Mouse (Mus musculus) embryonic facial prominence, embryonic 12.5 days (tissue): Measurements from ENCODE around the gene Ippk. TPM values are rescaled to one million over a fixed set of nuclear protein-coding genes. Genes with fewer than 3 reads are reported as not detected.

Experiments used
- ATAC-seq: fragments of 200-750 bp; cut with Nextera tagmentation; 2 replicates; pipeline ENCODE4 v1.8.0; 2017; ENCODE audit not compliant: insufficient number of reproducible peaks, insufficient read depth, low FRiP score, low TSS enrichment
- H3K27ac ChIP-seq: fragments of 300-500 bp; sonication (generic); 2 replicates; pipeline ENCODE4 v1.5.1; 2016; ENCODE audit warnings: mild to moderate bottlenecking
- H3K27me3 ChIP-seq: fragments of 300-500 bp; sonication (generic); 2 replicates; pipeline ENCODE4 v1.6.1; 2016; ENCODE audit warnings: mild to moderate bottlenecking, moderate library complexity
- H3K36me3 ChIP-seq: fragments of 300-500 bp; sonication (generic); 2 replicates; pipeline ENCODE4 v1.6.1; 2016; ENCODE audit warnings: mild to moderate bottlenecking
- H3K4me1 ChIP-seq: fragments of 300-500 bp; sonication (generic); 2 replicates; pipeline ENCODE4 v1.6.1; 2016
- H3K4me2 ChIP-seq: fragments of 300-500 bp; sonication (generic); replicated peaks from 2 replicates; pipeline ENCODE4 v1.6.1; 2016; ENCODE audit warnings: mild to moderate bottlenecking, moderate library complexity
- H3K4me3 ChIP-seq: fragments of 300-500 bp; sonication (generic); 2 replicates; pipeline ENCODE4 v1.5.1; 2016; ENCODE audit warnings: mild to moderate bottlenecking
- H3K9ac ChIP-seq: fragments of 300-500 bp; sonication (generic); 2 replicates; pipeline ENCODE4 v1.6.1; 2016; ENCODE audit warnings: mild to moderate bottlenecking, moderate library complexity
- H3K9me3 ChIP-seq: fragments of 300-500 bp; sonication (generic); 2 replicates; pipeline ENCODE4 v1.6.1; 2016; ENCODE audit warnings: mild to moderate bottlenecking, moderate library complexity
- WGBS: fragments of 180-500 bp; shearing (Covaris S2); methylation state at CpG from one replicate; pipeline ENCODE4 v1.1.7; 2016; 5-methylcytosine and 5-hydroxymethylcytosine counted together
- polyA plus RNA-seq: library from polyadenylated mRNA; unstranded; fragments of >200 nt; fragmentation: Nextera tagmentation; extraction: Ambion mirVana; gene quantifications from 2 replicates; pipeline ENCODE4 v1.2.1, GENCODE M21; 2016

Gene Ippk
- polyA plus RNA-seq, 1 experiment from 2014 or later = 15.8 TPM

- WGBS = 48% methylated on average over 2 of the region's 2 CpGs
- H3K27me3 ChIP-seq = no peaks in the 10 kb centered on the region
- H3K27ac ChIP-seq = peak overlapping the region; percentile 88; the same call in 1 of the 2 replicates
- peaks cover 25% of the 10 kb centered on the region for H3K4me1 ChIP-seq
- no peak overlapping the region for H3K4me2 ChIP-seq
- no peak overlapping the region for H3K4me3 ChIP-seq
- ATAC-seq = no peak
- H3K9me3 ChIP-seq = no peaks in the 10 kb centered on the region
- 0 out of 2 replicates have a peak, but pooled peaks cover under 1% of the 10 kb centered on the region for H3K36me3 ChIP-seq
- H3K9ac ChIP-seq = no peak overlapping the region
Observed at GRCm38 (mm10) chr13:49467585-49467984, 46.5 kb downstream of the Ippk start.

DNA sequence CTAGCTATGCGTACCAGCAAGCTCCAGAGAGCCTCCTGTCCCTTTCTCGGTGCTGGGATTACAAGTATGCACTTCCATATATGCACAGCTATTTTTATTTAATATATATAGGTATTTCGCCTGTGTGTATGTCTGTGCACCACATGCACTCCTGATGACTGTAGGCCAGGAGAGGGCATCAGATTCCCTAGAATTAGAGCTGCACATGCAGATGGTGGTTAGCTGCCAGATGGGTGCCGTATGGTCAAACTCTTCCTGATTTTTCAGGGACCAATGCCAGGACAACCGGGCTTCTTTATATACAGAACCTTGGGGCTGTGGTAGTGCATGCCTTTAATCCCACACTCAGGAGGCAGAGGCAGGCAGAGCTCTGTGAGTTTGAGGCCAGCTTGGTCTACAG lies 48.0 kb downstream of the Ippk start:
- H3K4me2 ChIP-seq = no peak overlapping the region
- 90% methylated on average over 5 of the region's 5 CpGs for WGBS

DNA sequence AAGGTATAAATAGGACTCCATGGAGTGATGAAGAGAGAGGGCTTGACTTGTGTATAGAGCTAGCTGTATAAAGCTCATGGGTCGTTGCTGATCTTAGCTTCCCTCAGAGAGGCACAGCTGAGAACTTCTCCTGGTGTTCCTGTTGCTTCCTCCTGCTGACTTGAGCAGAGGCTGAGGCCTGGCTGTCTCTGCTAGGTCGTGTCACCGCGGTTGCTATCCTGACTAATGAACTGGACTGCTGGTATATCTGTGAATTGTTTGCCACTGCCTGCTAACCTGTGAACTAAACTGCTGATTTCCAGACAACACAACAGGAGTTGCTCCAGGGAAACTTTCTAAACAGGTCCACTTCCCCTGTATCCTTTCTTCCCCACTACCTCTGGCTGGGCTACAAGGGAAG lies 49.3 kb downstream of the Ippk start:
- Histone ChIP-seq H3K27ac (no peak overlapping the region), H3K9me3 (no peaks in the 10 kb centered on the region), H3K4me1 (peaks cover 25% of the 10 kb centered on the region), H3K4me3 (no peak overlapping the region), H3K27me3 (no peaks in the 10 kb centered on the region), H3K4me2 (no peak overlapping the region), H3K9ac (no peak overlapping the region), H3K36me3 (no peaks in the 10 kb centered on the region)
- no peak for ATAC-seq
- 84% methylated on average over 4 of the region's 4 CpGs for WGBS

More for the DNA sequence above, 48.0 kb downstream of the Ippk start:
- H3K9me3 ChIP-seq = no peaks in the 10 kb centered on the region
- H3K4me1 ChIP-seq = peaks cover 25% of the 10 kb centered on the region
- no peaks in the 10 kb centered on the region for H3K36me3 ChIP-seq
- no peak overlapping the region for H3K9ac ChIP-seq
- no peak for ATAC-seq
- H3K27ac ChIP-seq = no peak overlapping the region
- no peak overlapping the region for H3K4me3 ChIP-seq
- H3K27me3 ChIP-seq = no peaks in the 10 kb centered on the region

DNA sequence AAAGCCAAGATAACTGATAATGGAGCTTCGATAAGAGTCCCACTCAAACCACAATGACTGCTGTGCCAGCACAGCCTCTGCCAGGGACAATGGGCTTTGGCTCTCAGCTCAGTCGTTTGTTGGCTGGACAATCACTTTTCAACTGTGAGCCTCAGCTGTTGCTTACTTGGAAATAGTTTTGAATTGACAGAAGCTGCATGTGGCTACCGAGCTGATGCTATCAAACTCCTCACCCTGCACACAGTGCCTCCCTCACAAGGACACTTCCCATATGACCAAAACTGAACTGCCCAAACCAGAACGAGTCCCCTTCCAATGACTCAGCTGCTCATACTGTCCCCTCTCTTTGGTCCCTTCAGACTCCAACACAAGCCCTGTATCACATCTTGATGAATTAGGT lies 49.8 kb downstream of the Ippk start:
- Histone ChIP-seq H3K4me1 (peaks cover 23% of the 10 kb centered on the region), H3K4me2 (no peak overlapping the region), H3K27ac (no peak overlapping the region), H3K9me3 (no peaks in the 10 kb centered on the region), H3K27me3 (no peaks in the 10 kb centered on the region), H3K36me3 (no peaks in the 10 kb centered on the region), H3K9ac (no peak overlapping the region), H3K4me3 (no peak overlapping the region)
- 81% methylated on average over 4 of the region's 4 CpGs for WGBS
- no peak for ATAC-seq

GRCm38 (mm10) chr13:49471981-49472675 lies 51.1 kb downstream of the Ippk start:
- H3K27me3 ChIP-seq = no peaks in the 10 kb centered on the region
- H3K4me1 ChIP-seq = peaks cover 11% of the 10 kb centered on the region
- no peak overlapping the region for H3K4me2 ChIP-seq
- 73% methylated on average over 4 of the region's 4 CpGs for WGBS
- no peaks in the 10 kb centered on the region for H3K36me3 ChIP-seq
- H3K4me3 ChIP-seq = no peak overlapping the region
- no peak overlapping the region for H3K9ac ChIP-seq
- H3K27ac ChIP-seq = no peak overlapping the region
- no peaks in the 10 kb centered on the region for H3K9me3 ChIP-seq
- ATAC-seq = no peak

DNA sequence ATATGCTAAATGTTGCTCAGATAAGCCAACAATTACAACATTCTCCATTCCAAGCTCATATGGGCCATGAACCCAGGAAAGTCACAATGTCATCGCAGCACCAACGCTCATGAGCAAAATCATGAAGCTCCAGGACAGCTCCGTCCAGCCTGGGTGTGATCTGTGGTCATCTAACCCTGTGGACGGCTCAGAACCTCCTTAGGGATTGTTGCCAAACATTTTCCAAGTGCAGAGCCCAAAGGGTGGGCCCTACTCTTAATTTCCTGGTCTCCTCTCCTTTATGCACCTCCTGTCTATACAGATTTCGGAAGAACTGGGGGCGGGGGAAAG lies 51.6 kb downstream of the Ippk start:
- H3K27ac ChIP-seq = no peak overlapping the region
- no peak for ATAC-seq
- no peaks in the 10 kb centered on the region for H3K27me3 ChIP-seq
- H3K9ac ChIP-seq = no peak overlapping the region
- 91% methylated on average over 6 of the region's 6 CpGs for WGBS
- H3K4me1 ChIP-seq = peaks cover 6% of the 10 kb centered on the region
- no peak overlapping the region for H3K4me2 ChIP-seq
- no peak overlapping the region for H3K4me3 ChIP-seq
- no peaks in the 10 kb centered on the region for H3K9me3 ChIP-seq
- no peaks in the 10 kb centered on the region for H3K36me3 ChIP-seq

DNA sequence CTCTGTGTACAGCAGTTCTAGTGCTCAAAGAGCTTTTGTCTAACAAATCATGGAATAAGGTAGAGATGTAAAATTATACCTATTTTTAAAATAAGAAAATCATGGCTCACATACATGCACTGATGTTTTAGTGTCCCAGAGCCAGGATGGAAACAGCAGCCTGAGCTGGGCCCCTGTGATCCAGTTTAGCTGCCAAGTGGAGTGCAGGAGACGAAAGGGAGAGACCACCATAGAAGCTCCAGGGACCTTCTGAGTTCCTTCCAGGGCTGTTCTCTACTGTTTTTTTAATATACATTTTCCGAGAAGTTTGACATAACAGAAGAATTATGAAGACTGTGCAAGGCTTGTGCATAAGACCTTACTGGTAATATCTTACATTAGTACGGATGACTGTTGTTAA lies 56.8 kb downstream of the Ippk start:
- ATAC-seq = no peak
- H3K9ac ChIP-seq = no peak overlapping the region
- no peaks in the 10 kb centered on the region for H3K9me3 ChIP-seq
- H3K4me1 ChIP-seq = peaks cover 6% of the 10 kb centered on the region; the same call in 1 of the 2 replicates
- no peak overlapping the region for H3K4me2 ChIP-seq
- 68% methylated on average over 3 of the region's 3 CpGs for WGBS
- H3K36me3 ChIP-seq = no peaks in the 10 kb centered on the region
- H3K4me3 ChIP-seq = no peak overlapping the region
- no peaks in the 10 kb centered on the region for H3K27me3 ChIP-seq
- no peak overlapping the region for H3K27ac ChIP-seq

GRCm38 (mm10) chr13:49478851-49479374 lies 57.9 kb downstream of the Ippk start:
- no peak for ATAC-seq
- 91% methylated on average over 6 of the region's 6 CpGs for WGBS
- Histone ChIP-seq H3K4me3 (no peak overlapping the region), H3K36me3 (no peaks in the 10 kb centered on the region), H3K4me2 (no peak overlapping the region), H3K9ac (no peak overlapping the region), H3K4me1 (peaks cover 6% of the 10 kb centered on the region; the same call in 1 of the 2 replicates), H3K27ac (no peak overlapping the region), H3K27me3 (no peaks in the 10 kb centered on the region), H3K9me3 (no peaks in the 10 kb centered on the region)

DNA sequence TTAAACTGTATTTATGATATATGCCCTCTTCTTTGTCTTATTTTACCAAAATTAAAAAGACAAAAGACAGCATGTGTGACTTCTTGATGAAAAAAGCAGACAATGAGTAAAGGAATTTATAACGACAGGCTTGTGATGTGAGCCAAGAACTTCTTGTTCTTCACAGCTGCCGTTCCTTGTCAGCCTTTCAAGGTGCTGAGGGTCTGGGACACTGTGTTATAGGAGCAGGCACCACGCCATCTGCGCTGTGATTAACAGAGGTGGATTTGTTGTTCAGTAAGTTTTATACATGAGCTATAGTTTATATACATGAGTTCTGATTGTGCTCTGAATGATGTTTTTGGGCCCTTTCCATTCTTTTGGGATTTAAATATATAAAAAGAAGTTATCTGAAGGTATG lies 58.4 kb downstream of the Ippk start:
- Histone ChIP-seq H3K27me3 (no peaks in the 10 kb centered on the region), H3K4me1 (peaks cover 6% of the 10 kb centered on the region; the same call in 1 of the 2 replicates), H3K36me3 (no peaks in the 10 kb centered on the region), H3K27ac (no peak overlapping the region), H3K9me3 (no peaks in the 10 kb centered on the region), H3K9ac (no peak overlapping the region), H3K4me3 (no peak overlapping the region), H3K4me2 (no peak overlapping the region)
- ATAC-seq = no peak
- 85% methylated on average over 4 of the region's 4 CpGs for WGBS

DNA sequence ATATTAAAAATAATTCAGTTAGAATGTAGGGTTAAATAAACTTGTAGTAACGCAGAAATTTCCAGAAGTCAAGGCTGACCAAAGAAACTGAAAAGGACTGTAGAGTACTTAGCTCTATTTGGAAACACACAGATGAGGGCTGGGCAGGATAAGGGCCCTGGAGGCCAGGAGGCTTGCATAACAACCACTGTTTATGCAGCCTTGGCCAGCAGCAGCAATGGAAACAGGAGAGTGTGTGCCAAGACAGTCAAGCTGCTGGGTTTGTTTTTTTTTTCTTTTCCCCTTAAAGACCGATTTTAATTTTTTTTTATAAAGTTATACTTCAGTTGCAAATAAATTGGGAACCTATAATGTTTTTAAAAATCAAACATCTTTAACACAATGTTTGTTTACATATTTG lies 59.0 kb downstream of the Ippk start:
- H3K4me3 ChIP-seq = no peak overlapping the region
- H3K4me1 ChIP-seq = peaks cover 6% of the 10 kb centered on the region; the same call in 1 of the 2 replicates
- H3K9me3 ChIP-seq = no peaks in the 10 kb centered on the region
- H3K27ac ChIP-seq = no peak overlapping the region
- H3K9ac ChIP-seq = no peak overlapping the region
- 65% methylated on average over 2 of the region's 2 CpGs for WGBS
- ATAC-seq = no peak
- no peaks in the 10 kb centered on the region for H3K27me3 ChIP-seq
- no peaks in the 10 kb centered on the region for H3K36me3 ChIP-seq
- no peak overlapping the region for H3K4me2 ChIP-seq

- H3K27ac ChIP-seq = no peak overlapping the region
Observed at GRCm38 (mm10) chr13:49480551-49480950, 59.5 kb downstream of the Ippk start.

GRCm38 (mm10) chr13:49485388-49485787 lies 64.3 kb downstream of the Ippk start:
- Histone ChIP-seq H3K4me3 (no peak overlapping the region), H3K27ac (peak overlapping the region; percentile 42; the same call in 1 of the 2 replicates), H3K9ac (no peak overlapping the region), H3K36me3 (no peaks in the 10 kb centered on the region), H3K27me3 (no peaks in the 10 kb centered on the region), H3K9me3 (no peaks in the 10 kb centered on the region), H3K4me1 (peaks cover 10% of the 10 kb centered on the region; the same call in 1 of the 2 replicates), H3K4me2 (no peak overlapping the region)
- 66% methylated on average over 5 of the region's 5 CpGs for WGBS
- ATAC-seq = no peak

More at GRCm38 (mm10) chr13:49480551-49480950, 59.5 kb downstream of the Ippk start:
- Histone ChIP-seq H3K4me3 (no peak overlapping the region), H3K9ac (no peak overlapping the region), H3K4me1 (peaks cover 6% of the 10 kb centered on the region; the same call in 1 of the 2 replicates), H3K27me3 (no peaks in the 10 kb centered on the region), H3K36me3 (no peaks in the 10 kb centered on the region), H3K9me3 (no peaks in the 10 kb centered on the region), H3K4me2 (no peak overlapping the region)
- 53% methylated on average over 5 of the region's 5 CpGs for WGBS
- no peak for ATAC-seq
